Mouse (Mus musculus) embryonic facial prominence, embryonic 11.5 days (tissue): Measurements from ENCODE around the gene Tprg. TPM values are rescaled to one million over a fixed set of nuclear protein-coding genes. Genes with fewer than 3 reads are reported as not detected.

Experiments
- ATAC-seq: fragments of 200-750 bp; cut with Nextera tagmentation; replicated peaks from 2 replicates; pipeline ENCODE4 v1.8.0; 2017; ENCODE audit warnings: low read depth; ENCODE audit not compliant: insufficient number of reproducible peaks, low FRiP score, low TSS enrichment
- DNase-seq: peaks from one replicate; pipeline ENCODE4 v3.0.0-alpha.2; 2015; ENCODE audit warnings: low spot score
- H3K27ac ChIP-seq: fragments of 300-500 bp; sonication (generic); replicated peaks from 2 replicates; pipeline ENCODE4 v1.5.1; 2014; ENCODE audit warnings: mild to moderate bottlenecking, low read depth, low read length, control low read depth
- H3K27me3 ChIP-seq: fragments of 300-500 bp; sonication (generic); 2 replicates; pipeline ENCODE4 v1.6.1; 2014; ENCODE audit warnings: mild to moderate bottlenecking, low read length, moderate library complexity, mixed read lengths; ENCODE audit not compliant: control insufficient read depth, insufficient read depth
- H3K36me3 ChIP-seq: fragments of 300-500 bp; sonication (generic); replicated peaks from 2 replicates; pipeline ENCODE4 v1.6.1; 2014; ENCODE audit warnings: low read depth, mild to moderate bottlenecking, low read length, moderate library complexity, mixed read lengths; ENCODE audit not compliant: control insufficient read depth, insufficient read depth
- H3K4me1 ChIP-seq: fragments of 300-500 bp; sonication (generic); 2 replicates; pipeline ENCODE4 v1.6.1; 2014; ENCODE audit warnings: low read length, mixed read lengths; ENCODE audit not compliant: control insufficient read depth, insufficient read depth
- H3K4me2 ChIP-seq: fragments of 300-500 bp; sonication (generic); 2 replicates; pipeline ENCODE4 v1.6.1; 2014; ENCODE audit warnings: low read depth, mild to moderate bottlenecking, control low read depth, low read length, moderate library complexity
- H3K4me3 ChIP-seq: fragments of 300-500 bp; sonication (generic); 2 replicates; pipeline ENCODE4 v1.5.1; 2014; ENCODE audit warnings: low read depth, low read length, control low read depth
- H3K9ac ChIP-seq: fragments of 300-500 bp; sonication (generic); replicated peaks from 2 replicates; pipeline ENCODE4 v1.6.1; 2014; ENCODE audit warnings: mild to moderate bottlenecking, control low read depth, low read length
- H3K9me3 ChIP-seq: fragments of 300-500 bp; sonication (generic); replicated peaks from 2 replicates; pipeline ENCODE4 v1.6.1; 2016; ENCODE audit warnings: mild to moderate bottlenecking, low read length, inconsistent platforms, mixed read lengths; ENCODE audit not compliant: control insufficient read depth
- WGBS: fragments of 180-500 bp; shearing (Covaris S2); extraction: QIAGEN DNeasy Blood & Tissue Kit; methylation state at CpG from one replicate; pipeline ENCODE4 v1.1.7; 2014; 5-methylcytosine and 5-hydroxymethylcytosine counted together
- polyA plus RNA-seq: library from polyadenylated mRNA; unstranded; fragments of >200 nt; fragmentation: Nextera tagmentation; extraction: Ambion mirVana; gene quantifications from 2 replicates; pipeline ENCODE4 v1.2.1, GENCODE M21; 2014

The Tprg gene
- polyA plus RNA-seq, 1 experiment from 2014 or later = not detected

- H3K4me3 ChIP-seq = no peak overlapping the region
- no peaks in the 10 kb centered on the region for H3K9me3 ChIP-seq
- H3K9ac ChIP-seq = no peak overlapping the region
- no peaks in the 10 kb centered on the region for H3K4me1 ChIP-seq
- DNase-seq (no peak), ATAC-seq (no peak)
- H3K36me3 ChIP-seq = no peaks in the 10 kb centered on the region
- H3K27ac ChIP-seq = no peak overlapping the region
- 85% methylated on average over 5 of the region's 5 CpGs for WGBS
- no peaks in the 10 kb centered on the region for H3K27me3 ChIP-seq
- H3K4me2 ChIP-seq = no peak overlapping the region
These were observed 10.1 kb downstream of the Tprg start for GRCm38 (mm10) chr16:25296746-25297145.

- H3K27ac ChIP-seq = no peak overlapping the region
- no peak overlapping the region for H3K4me2 ChIP-seq
- H3K27me3 ChIP-seq = no peaks in the 10 kb centered on the region
- ATAC-seq = no peak
- no peaks in the 10 kb centered on the region for H3K4me1 ChIP-seq
- DNase-seq = no peak
- H3K9me3 ChIP-seq = no peaks in the 10 kb centered on the region
- no peak overlapping the region for H3K4me3 ChIP-seq
- H3K9ac ChIP-seq = no peak overlapping the region
- WGBS = 87% methylated on average over 1 of the region's 1 CpGs
- H3K36me3 ChIP-seq = no peaks in the 10 kb centered on the region
These were observed 11.6 kb downstream of the Tprg start for GRCm38 (mm10) chr16:25298204-25298603.

- H3K36me3 ChIP-seq = no peaks in the 10 kb centered on the region
- H3K4me3 ChIP-seq = no peak overlapping the region
- no peaks in the 10 kb centered on the region for H3K9me3 ChIP-seq
- WGBS = 89% methylated on average over 4 of the region's 4 CpGs
- H3K4me2 ChIP-seq = no peak overlapping the region
- H3K4me1 ChIP-seq = no peaks in the 10 kb centered on the region
- ATAC-seq = no peak
- H3K27me3 ChIP-seq = no peaks in the 10 kb centered on the region
- no peak for DNase-seq
- no peak overlapping the region for H3K9ac ChIP-seq
- H3K27ac ChIP-seq = no peak overlapping the region
These were observed 16.0 kb downstream of the Tprg start for GRCm38 (mm10) chr16:25302616-25303015.

GRCm38 (mm10) chr16:25314006-25314405 lies 27.4 kb downstream of the Tprg start:
- Histone ChIP-seq H3K9me3 (no peaks in the 10 kb centered on the region), H3K36me3 (no peaks in the 10 kb centered on the region), H3K27me3 (no peaks in the 10 kb centered on the region), H3K4me1 (no peaks in the 10 kb centered on the region), H3K4me3 (no peak overlapping the region), H3K27ac (no peak overlapping the region), H3K4me2 (no peak overlapping the region), H3K9ac (no peak overlapping the region)
- DNase-seq = peak; percentile 19
- no peak for ATAC-seq
- 51% methylated on average over 5 of the region's 5 CpGs for WGBS

DNA sequence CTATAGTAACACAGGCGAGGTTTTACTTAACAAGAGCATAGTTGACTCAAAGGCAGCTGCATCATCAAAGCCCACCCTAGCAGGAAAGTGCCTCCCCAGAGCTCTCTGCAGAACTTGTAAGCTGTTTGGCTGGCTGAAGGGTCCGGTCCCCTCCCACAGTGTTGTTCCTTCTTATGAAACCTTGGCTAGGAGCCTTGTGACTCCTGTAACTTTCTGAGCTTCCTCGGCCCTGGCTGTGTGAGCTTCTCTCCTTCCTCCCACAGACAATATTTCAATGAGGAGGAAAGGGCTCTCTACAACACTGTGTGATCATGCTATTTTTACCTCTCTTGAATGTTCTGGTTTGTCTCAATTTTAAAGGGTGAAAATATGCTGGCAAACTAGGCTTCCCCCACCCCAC lies 28.5 kb downstream of the Tprg start:
- Histone ChIP-seq H3K4me1 (no peaks in the 10 kb centered on the region), H3K9ac (no peak overlapping the region), H3K9me3 (no peaks in the 10 kb centered on the region), H3K36me3 (no peaks in the 10 kb centered on the region), H3K27ac (no peak overlapping the region), H3K27me3 (no peaks in the 10 kb centered on the region), H3K4me3 (no peak overlapping the region), H3K4me2 (no peak overlapping the region)
- ATAC-seq (no peak), DNase-seq (no peak)
- 82% methylated on average over 3 of the region's 3 CpGs for WGBS

DNA sequence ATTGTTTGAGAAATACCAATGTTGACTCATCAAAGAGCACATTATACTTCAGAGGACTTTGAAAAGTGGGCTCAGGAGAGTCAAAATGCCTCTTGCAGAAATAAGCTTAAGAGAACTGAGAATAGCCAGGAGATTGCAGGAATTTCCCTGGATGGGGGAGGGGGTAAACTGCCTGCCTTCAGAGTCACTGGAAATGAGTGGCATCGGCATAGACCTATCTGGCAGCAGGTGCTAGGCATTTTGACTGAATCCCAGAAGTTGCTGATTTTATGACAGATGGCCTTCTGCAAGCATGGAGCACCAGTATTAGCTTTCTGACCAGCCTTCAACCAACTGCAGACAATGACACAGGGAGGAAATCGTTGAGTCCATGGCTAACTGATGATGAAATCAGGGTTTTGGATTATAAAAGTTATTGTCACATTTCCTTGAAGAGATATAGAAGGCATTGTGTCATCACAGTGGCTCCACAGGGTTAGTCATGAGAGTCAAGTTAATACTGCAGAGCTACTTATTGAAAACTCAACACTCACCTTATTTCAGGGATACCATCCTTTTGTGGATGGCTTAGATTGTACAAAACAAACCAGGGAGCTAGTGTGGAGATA lies 39.1 kb downstream of the Tprg start:
- no peaks in the 10 kb centered on the region for H3K36me3 ChIP-seq
- H3K4me2 ChIP-seq = no peak overlapping the region
- no peak overlapping the region for H3K27ac ChIP-seq
- H3K4me3 ChIP-seq = no peak overlapping the region
- H3K9ac ChIP-seq = no peak overlapping the region
- 87% methylated on average over 2 of the region's 2 CpGs for WGBS
- DNase-seq (no peak), ATAC-seq (no peak)
- no peaks in the 10 kb centered on the region for H3K27me3 ChIP-seq
- H3K4me1 ChIP-seq = no peaks in the 10 kb centered on the region
- no peaks in the 10 kb centered on the region for H3K9me3 ChIP-seq

DNA sequence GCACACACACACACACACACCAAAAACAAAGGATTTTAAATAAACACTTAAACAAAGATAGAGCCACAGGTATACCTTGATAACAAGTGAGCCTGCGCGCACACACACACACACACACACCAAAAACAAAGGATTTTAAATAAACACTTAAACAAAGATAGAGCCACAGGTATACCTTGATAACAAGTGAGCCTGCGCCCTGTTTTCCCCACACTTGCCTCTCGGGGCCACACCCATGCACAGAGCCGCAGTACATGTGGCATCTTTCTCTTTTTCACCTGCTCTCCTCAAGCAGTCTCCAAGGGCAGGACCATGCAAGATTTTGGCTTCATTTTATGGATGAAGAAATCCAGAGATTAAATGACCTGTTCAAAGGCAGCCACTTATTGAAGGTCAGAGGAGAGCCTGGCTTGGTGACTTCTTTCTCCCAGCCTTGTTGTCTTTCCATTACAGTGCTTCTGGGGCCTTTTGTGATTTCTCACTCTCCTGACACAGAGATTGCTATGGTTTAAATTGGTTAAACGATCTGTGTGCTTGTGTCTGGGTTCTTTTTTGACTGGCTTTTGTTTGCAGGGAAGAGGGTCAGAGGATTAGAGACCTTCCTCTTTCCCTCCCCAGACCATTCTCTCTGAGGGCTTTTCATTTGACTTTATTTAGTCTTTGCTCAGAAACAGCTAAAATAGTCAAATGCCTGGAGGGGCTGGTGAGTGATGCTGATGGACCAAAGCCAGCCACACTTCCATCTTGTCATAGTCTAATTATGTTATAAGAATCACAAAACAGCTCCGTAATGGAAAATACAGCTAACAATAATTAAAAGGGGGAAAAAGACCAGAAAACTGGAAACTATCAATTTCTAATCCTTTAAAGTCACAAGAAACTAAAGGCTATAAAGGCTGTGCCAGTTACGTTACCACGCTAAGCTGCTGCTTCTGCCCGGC lies 46.9 kb downstream of the Tprg start:
- Histone ChIP-seq H3K36me3 (no peaks in the 10 kb centered on the region), H3K27ac (no peak overlapping the region), H3K27me3 (no peaks in the 10 kb centered on the region), H3K4me2 (no peak overlapping the region), H3K4me3 (no peak overlapping the region), H3K9ac (no peak overlapping the region), H3K9me3 (no peaks in the 10 kb centered on the region), H3K4me1 (no peaks in the 10 kb centered on the region)
- 64% methylated on average over 10 of the region's 10 CpGs for WGBS
- no peak for ATAC-seq
- DNase-seq = no peak

DNA sequence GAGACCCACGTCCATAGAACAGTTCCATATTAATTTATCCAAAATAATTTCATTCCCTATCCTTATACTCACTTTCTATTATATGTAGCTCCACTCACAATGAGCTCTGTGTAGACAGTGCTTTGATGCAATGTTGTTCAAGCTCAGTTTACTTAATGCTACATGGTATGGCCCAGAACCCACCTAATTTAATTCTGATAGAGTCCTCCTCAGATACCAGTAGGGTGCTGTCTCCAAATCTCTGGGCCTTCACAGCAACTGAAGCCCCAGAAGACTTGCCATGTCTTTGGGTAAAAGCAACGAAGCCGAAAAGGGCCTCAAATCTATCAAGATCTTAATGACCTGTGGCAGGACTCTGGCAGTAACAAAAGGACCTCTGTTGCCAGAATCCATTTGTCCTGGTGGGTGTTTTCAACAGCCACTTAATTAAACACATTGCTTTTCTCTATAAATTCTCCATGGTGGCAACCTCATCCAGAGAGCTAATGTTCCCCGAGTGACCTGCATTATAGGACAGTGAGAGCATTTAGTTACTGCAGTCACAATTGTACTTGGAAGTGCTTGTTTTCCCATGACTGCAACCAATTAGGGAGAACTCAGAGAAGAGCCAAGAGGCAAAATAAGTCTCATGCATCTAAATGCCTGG lies 48.6 kb downstream of the Tprg start:
- no peak for DNase-seq
- WGBS = 35% methylated on average over 4 of the region's 4 CpGs
- H3K27me3 ChIP-seq = no peaks in the 10 kb centered on the region
- H3K27ac ChIP-seq = no peak overlapping the region
- no peak for ATAC-seq
- no peaks in the 10 kb centered on the region for H3K4me1 ChIP-seq
- H3K4me3 ChIP-seq = no peak overlapping the region
- no peak overlapping the region for H3K9ac ChIP-seq
- no peak overlapping the region for H3K4me2 ChIP-seq
- no peaks in the 10 kb centered on the region for H3K36me3 ChIP-seq
- no peaks in the 10 kb centered on the region for H3K9me3 ChIP-seq
